Mouse (Mus musculus): ENCODE measurements around the gene Rasip1.

- TF ChIP-seq CTCF (IDR thresholded peaks at IDR 0.05; ENCODE audit: extremely low read depth, insufficient read length, insufficient replicate concordance, low read depth, low read length) (no peak), POLR2A (IDR thresholded peaks at IDR 0.05; ENCODE audit: low read depth, low read length) (no peak)
Measured at GRCm38 (mm10) chr7:45590874-45591273, 36.4 kb upstream of the Rasip1 start.

All from small intestine, adult 2 months (tissue).